Mouse (Mus musculus) spleen, postnatal 36 days (tissue): Measurements from ENCODE around the gene AI597479.

Experiments
- DNase-seq, 2 experiments: peaks; one replicate each; pipeline ENCODE4 v3.0.0; 2022; ENCODE audit warnings: low spot score in 2 of 2, mixed read lengths in 1 of 2

Gene AI597479

GRCm38 (mm10) chr1:43162394-43162793 is 63.9 kb downstream of the AI597479 start:
- no peak for DNase-seq

GRCm38 (mm10) chr1:43163084-43163466 is 64.6 kb downstream of the AI597479 start:
- DNase-seq, result no peak

- peak; percentile 28 to 39 for DNase-seq
Observed at GRCm38 (mm10) chr1:43163467-43164418, 65.2 kb downstream of the AI597479 start.

GRCm38 (mm10) chr1:43164582-43164981 is 66.1 kb downstream of the AI597479 start:
- no peak for DNase-seq
